Mouse (Mus musculus) right cerebral cortex, adult 2 months (tissue): ENCODE results near the gene Slc25a21.
"Not testable (repeated sequence)": the region's sequence is repeated elsewhere in the genome, so short reads cannot be mapped to it uniquely, and the experiment has no call there.

Experiments
- DNase-seq, 2 experiments: peaks; one replicate each; pipeline ENCODE4 v3.0.0; 2021 to 2022; ENCODE audit warnings: low spot score in 2 of 2

Gene Slc25a21

GRCm38 (mm10) chr12:57197363-57198026 lies at the start of gene Slc25a21:
Slc25a21 (minus strand) TSS chr12:57197472.
- DNase-seq: no peak

GRCm38 (mm10) chr12:57243671-57244495 lies 46.6 kb upstream of the Slc25a21 start:
- DNase-seq: no peak

- no peak for DNase-seq
These were observed 36.1 kb upstream of the Slc25a21 start for GRCm38 (mm10) chr12:57233386-57233785.

GRCm38 (mm10) chr12:57231085-57231875 lies 34.0 kb upstream of the Slc25a21 start:
- DNase-seq: no peak

- DNase-seq: peak; percentile 85
These were observed 33.0 kb upstream of the Slc25a21 start, which contains the start of the genes Prps1l3 and Mipol1 for GRCm38 (mm10) chr12:57230192-57230706. Prps1l3 (plus strand) TSS chr12:57230412. Mipol1 (plus strand) TSS chr12:57230427.

GRCm38 (mm10) chr12:57229703-57230102 lies 32.4 kb upstream of the Slc25a21 start:
- no peak for DNase-seq

- no peak for DNase-seq
These were observed 30.5 kb upstream of the Slc25a21 start for GRCm38 (mm10) chr12:57227776-57228175.

- no peak for DNase-seq
These were observed 29.1 kb upstream of the Slc25a21 start for GRCm38 (mm10) chr12:57226411-57226810.

- not testable (repeated sequence) for DNase-seq
These were observed 15.2 kb upstream of the Slc25a21 start for GRCm38 (mm10) chr12:57212463-57212862.

GRCm38 (mm10) chr12:57211353-57212311 lies 14.4 kb upstream of the Slc25a21 start:
- DNase-seq: peak; percentile 8 to 37

GRCm38 (mm10) chr12:57204276-57204851 lies 7.1 kb upstream of the Slc25a21 start:
- no peak for DNase-seq

GRCm38 (mm10) chr12:57201901-57202300 lies 4.6 kb upstream of the Slc25a21 start:
- no peak for DNase-seq

- no peak for DNase-seq
These were observed 2.2 kb upstream of the Slc25a21 start for GRCm38 (mm10) chr12:57199427-57199826.

- no peak for DNase-seq
These were observed 997 bp upstream of the Slc25a21 start for GRCm38 (mm10) chr12:57198269-57198668.

- peak in 1 of 2 experiments; percentile 10 for DNase-seq
These were observed 487 bp downstream of the Slc25a21 start for GRCm38 (mm10) chr12:57196608-57197362.

- no peak for DNase-seq
These were observed 1.0 kb downstream of the Slc25a21 start for GRCm38 (mm10) chr12:57196286-57196607.

- no peak for DNase-seq
These were observed 2.7 kb downstream of the Slc25a21 start for GRCm38 (mm10) chr12:57194609-57195008.

- no peak for DNase-seq
These were observed 10.2 kb downstream of the Slc25a21 start for GRCm38 (mm10) chr12:57187032-57187431.

GRCm38 (mm10) chr12:57186126-57186525 lies 11.1 kb downstream of the Slc25a21 start:
- DNase-seq: no peak

GRCm38 (mm10) chr12:57185475-57185874 lies 11.8 kb downstream of the Slc25a21 start:
- no peak for DNase-seq
